Mouse (Mus musculus) stomach, postnatal 0 days (tissue): Measurements from ENCODE around the gene Xpc.

Source experiments
- CTCF ChIP-seq: IDR thresholded peaks from 2 replicates; pipeline ENCODE4 v1.5.1; 2016; ENCODE audit warnings: antibody characterized with exemption, low read depth, mild to moderate bottlenecking, moderate library complexity
- EP300 ChIP-seq: optimal IDR thresholded peaks from 2 replicates; pipeline ENCODE3; 2016; ENCODE audit warnings: antibody characterized with exemption

DNA sequence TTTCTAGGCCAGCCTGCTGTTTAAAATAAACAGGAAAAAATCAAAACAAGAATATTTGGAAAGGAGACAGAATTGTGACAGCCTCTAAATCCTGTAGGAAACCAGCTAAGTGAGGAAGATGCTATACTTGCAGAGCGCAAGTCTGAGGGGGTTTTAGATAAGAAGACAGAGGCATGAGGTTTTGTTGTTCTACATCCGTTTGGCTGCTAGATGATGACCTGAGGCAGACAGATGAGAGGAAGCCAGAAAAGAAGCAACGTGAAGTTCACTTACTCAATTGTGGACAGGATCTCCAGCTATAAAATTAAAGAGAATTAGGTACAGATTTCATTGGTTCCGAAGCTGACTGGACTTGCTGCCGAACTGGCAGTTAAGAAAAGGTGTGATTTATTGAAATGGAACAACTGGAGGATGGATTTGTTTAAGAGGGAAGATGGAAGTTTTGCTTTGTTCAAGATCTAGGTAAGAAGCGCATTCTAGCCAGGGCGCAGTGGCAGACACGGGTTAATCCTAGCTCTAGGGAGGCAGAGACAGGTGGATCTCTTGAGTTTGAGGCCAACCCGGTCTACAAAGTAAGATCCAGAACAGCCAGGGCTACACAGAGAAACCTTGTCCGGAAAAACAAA lies 838 bp downstream of the Xpc start:
- TF ChIP-seq CTCF (no peak), EP300 (no peak)
